Mouse (Mus musculus): Measurements from ENCODE around the gene Smg6.

The Smg6 gene

GRCm38 (mm10) chr11:75106614-75107013 lies 181.0 kb downstream of the Smg6 start:
- in situ Hi-C loops (cut with MboI, MseI): no loop called here

- in situ Hi-C loops (cut with MboI, MseI): no loop called here
These were observed 183.3 kb downstream of the Smg6 start for GRCm38 (mm10) chr11:75108909-75109308.

GRCm38 (mm10) chr11:75116379-75116778 lies 190.8 kb downstream of the Smg6 start:
- in situ Hi-C loops (cut with MboI, MseI): no loop called here

DNA sequence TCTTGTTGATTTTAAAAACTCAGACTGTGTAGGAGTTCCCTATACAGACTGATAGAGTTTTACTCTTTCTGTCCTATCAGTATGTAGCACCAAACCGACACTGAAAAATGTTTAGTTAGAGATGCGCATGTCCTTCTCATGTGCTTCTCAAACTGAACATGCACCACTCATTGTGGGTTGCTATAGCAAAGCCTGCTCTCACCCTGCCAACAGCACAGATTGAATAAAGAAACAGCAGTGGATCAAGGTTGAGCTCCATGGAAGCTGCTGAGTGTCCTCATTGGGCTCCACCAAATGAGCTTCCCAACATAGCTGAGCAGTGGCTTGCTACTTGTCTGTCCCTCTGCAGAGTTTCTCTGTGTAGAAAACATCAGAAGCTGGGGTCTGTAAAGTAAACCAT lies 192.5 kb downstream of the Smg6 start:
- in situ Hi-C loops (cut with MboI, MseI): no loop called here

- in situ Hi-C loops (cut with MboI, MseI): no loop called here
These were observed 193.7 kb downstream of the Smg6 start for GRCm38 (mm10) chr11:75119298-75119697.

GRCm38 (mm10) chr11:75119841-75120240 lies 194.2 kb downstream of the Smg6 start:
- in situ Hi-C loops (cut with MboI, MseI): loop anchor here (5.0 kb wide), 1 partner anchor 37 kb away; no protein-coding TSS in a partner anchor

GRCm38 (mm10) chr11:75121348-75121747 lies 195.7 kb downstream of the Smg6 start:
- in situ Hi-C loops (cut with MboI, MseI): loop anchor here (5.0 kb wide), 1 partner anchor 36 kb away; no protein-coding TSS in a partner anchor

DNA sequence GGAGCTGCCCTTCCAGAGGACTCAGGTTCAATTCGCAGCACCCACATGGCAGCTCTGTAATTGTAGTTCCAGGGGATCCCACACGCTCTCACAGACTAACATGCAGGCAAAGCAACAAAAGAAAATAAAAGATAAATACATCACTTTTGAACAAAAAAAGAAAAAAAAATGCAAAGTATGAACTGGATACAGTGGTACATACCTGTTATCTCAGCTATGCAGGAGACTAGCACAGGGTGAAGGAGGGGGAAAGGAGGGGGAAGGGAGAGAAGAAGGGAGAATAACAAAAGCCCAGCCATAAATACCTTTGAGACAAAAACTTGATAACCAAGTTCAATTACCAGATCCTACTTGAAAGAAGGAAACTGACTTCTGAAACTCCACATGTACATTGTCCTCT lies 198.8 kb downstream of the Smg6 start:
- in situ Hi-C loops (cut with MboI, MseI): loop anchor here (5.0 kb wide), 1 partner anchor 33 kb away; no protein-coding TSS in a partner anchor

GRCm38 (mm10) chr11:75126384-75126783 lies 200.8 kb downstream of the Smg6 start:
- in situ Hi-C loops (cut with MboI, MseI): no loop called here

GRCm38 (mm10) chr11:75129481-75129880 lies 203.9 kb downstream of the Smg6 start:
- in situ Hi-C loops (cut with MboI, MseI): no loop called here

- in situ Hi-C loops (cut with MboI, MseI): no loop called here
These were observed 205.7 kb downstream of the Smg6 start for GRCm38 (mm10) chr11:75131300-75131699.

DNA sequence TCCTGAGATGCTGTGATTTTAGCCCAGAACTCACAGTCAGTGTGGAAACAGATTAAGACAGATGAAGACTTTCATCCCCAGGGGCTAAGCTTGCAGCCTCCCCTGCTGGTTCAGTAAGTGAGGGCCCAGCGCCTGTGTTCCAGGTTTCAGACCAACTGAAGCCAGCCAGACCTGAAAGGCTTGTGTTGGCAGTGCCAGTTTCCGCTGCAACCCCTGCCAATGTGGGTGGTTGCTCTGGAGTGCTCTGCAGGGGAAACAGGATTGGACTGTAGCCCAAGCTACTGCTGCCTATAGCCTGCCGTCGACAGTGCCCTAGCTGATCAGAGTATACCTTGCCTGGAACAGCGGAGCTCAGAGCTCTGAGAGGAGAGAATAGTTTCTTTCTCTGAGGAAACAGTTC lies 206.7 kb downstream of the Smg6 start:
- in situ Hi-C loops (cut with MboI, MseI): no loop called here

DNA sequence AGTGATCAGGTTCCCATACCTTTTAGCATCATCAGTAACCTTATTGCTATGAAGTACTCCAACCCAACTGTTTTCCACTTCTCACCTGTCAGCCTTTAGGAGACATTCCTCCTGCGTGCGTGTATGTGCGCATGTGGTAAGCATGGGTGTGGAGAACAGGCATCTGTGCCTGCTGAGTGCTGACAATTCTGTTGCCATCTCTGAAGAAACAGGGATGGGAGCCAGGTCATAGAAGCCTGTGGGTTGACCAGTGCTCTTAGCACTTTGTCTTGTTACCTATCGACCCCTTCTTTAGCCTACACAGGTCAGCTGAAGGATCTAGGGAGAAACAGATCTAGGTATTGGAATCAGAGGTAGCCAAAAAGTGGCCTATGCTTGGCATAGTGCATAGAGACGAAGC lies 207.8 kb downstream of the Smg6 start:
- in situ Hi-C loops (cut with MboI, MseI): no loop called here

DNA sequence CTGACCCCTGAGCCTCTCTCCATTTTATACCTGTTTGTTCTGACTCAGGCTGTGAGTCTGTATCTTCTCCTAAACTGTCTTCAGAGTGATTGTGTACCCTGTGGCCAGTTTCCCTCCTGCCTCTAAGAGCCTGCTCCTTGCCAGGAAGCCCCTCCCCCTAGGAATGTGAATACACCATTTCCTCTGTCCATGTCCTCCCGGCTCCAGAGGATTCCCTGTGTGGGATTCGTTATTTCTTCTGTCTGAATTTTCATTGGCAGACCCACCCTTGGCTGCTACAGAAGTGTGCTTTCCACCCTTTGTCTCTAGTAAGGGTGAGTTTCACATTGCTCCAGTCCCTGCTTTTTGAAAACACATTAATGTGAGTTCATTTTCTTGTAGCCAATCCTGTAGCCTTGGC lies 208.3 kb downstream of the Smg6 start:
- in situ Hi-C loops (cut with MboI, MseI): no loop called here

DNA sequence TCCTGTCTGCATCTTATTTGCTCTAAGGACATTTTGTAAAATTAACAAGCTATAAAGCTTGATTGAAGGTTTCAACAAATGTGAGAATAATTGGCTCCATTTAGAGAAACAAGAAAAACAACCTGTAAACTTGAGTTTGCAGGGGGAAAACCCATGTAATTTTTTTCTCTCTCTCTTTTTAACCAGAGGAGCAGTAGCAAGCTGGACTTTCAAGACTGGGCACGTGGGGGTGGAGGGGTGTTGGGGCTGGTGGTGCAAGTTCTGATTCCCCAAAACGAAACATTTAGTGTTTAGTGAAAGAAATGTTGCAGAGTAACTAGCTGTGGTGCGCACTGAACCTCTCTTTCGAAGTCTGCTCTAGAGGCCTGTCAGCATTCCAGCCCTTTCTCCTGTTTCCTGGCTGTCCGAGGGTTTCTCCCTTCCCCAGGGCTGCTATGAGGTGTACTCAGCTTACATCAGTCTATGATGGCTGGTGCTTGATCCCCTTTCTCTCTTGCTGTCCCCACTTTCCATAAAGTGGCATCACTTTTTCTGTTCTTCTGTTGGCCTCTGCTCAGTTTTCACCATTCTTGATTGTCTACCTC lies 209.0 kb downstream of the Smg6 start:
- in situ Hi-C loops (cut with MboI, MseI): no loop called here

GRCm38 (mm10) chr11:75135358-75135757 lies 209.7 kb downstream of the Smg6 start:
- in situ Hi-C loops (cut with MboI, MseI): no loop called here

DNA sequence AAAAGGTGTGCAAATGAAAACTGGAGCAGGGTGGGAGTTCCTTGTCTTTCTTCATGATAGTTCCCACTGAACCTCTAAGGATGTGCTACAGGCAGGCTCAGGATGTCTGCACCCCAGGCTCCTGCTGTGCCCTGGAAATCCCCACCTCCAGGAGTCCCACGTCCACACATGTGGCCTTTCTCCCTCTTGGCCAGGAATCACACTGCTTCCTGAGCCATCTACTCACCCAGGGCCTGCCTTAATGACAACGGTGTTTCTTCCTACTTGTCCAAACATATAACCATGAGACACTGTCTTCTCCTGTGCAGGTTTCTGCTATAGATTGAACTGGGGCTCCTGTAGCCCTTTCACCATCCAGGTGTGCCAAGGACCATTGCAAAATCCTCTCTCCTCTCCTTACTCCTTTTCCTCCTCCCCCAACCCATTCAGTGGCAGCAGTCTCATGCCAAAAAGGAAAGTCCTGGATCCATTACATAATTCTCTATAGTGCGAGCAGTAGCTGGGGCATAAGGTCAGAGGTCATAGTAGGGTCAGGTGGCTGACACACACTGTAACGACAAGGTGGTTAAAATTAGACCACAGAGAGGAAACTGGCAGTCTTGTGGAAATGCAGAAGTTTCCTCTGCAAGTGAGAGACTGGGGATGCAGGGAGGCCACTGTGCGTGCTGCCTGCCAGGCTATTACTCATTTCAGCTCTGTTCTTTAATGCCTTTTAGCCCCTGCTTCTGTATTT lies 211.2 kb downstream of the Smg6 start:
- in situ Hi-C loops (cut with MboI, MseI): no loop called here

DNA sequence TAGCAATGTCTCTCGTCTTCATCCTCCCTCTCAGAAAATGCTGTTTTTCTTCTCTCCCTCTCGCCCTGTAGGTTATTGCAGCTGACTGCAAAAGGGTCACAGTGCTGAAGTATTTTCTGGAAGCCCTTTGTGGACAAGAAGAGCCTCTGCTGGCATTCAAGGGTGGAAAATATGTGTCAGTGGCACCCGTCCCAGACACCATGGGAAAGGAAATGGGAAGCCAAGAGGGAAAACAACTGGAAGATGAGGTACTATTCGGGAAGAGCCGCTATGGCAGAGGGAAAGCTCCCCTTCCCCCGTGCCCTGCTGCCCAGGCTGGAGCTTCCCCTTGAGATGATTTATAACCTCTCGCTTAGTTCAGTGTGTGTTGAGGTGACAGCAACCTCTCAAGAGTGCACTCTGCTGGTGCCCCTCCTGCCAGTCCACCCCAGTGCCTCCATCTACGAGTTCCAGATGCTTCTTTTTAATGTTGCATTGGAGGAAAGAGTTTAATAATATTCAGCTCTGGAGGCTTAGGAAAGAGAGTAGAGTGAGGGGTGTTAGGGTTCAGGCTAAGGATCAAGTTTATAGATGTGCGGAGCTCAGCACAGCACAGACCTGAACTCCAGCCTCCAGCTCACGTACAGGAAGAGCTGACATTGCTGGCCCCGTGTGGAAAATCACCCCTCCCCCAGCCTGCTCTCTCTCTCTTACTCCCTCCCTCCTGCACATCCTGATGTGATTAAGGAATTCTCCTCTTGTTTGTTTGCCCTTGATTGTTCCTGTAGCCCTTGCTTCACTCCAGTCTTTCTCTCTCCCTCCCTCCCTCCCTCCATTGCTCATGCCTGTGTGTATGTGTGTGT lies 213.7 kb downstream of the Smg6 start:
- in situ Hi-C loops (cut with MboI, MseI): no loop called here

- in situ Hi-C loops (cut with MboI, MseI): no loop called here
These were observed 214.8 kb downstream of the Smg6 start for GRCm38 (mm10) chr11:75140431-75140830.

DNA sequence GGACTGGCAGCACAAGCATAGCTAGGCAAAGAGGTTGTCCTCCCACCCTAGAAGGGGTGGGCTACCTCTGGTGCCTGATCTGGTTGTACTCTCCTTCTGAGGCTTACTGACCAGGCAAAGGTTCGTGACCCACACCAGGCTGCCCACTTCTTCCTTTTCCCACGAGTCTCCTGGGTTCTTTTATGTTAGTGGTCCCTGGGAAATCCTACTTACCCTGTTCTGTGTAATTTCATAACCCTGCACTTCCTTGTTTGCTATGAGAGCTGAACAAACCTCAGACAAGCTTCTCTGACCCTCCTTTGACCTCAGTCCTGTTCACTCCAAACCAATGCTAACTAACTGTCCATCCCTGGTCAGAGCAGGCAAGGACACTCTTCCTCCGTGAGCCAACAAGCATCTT lies 215.4 kb downstream of the Smg6 start:
- in situ Hi-C loops (cut with MboI, MseI): no loop called here

GRCm38 (mm10) chr11:75141913-75142312 lies 216.3 kb downstream of the Smg6 start:
- in situ Hi-C loops (cut with MboI, MseI): no loop called here

DNA sequence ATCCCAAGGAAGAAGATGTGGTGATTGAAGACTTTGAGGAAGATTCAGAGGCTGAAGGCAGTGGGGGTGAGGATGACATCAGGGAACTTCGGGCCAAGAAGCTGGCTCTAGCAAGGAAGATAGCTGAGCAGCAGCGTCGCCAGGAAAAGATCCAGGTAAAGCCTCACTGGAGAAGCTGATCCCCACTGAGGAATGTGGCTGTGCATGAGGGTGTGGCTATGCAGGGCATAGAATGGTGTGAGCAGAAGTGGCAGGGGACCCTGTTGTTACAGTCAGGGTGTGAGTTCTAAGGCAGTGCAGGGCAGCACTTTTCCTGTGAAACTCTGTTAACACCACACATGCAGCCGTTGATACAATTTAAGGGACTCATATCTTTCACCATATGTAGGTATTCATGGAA lies 217.1 kb downstream of the Smg6 start:
- in situ Hi-C loops (cut with MboI, MseI): no loop called here

All from regulatory T cell (primary cell).